Mouse (Mus musculus): ENCODE results near the gene Trim31. TPM values are rescaled to one million over a fixed set of nuclear protein-coding genes. Genes with fewer than 3 reads are reported as not detected.

Trim31 gene
- polyA plus RNA-seq (2015; fragmentation: Nextera tagmentation; extraction: Ambion mirVana) = not detected in 2 replicates

DNA sequence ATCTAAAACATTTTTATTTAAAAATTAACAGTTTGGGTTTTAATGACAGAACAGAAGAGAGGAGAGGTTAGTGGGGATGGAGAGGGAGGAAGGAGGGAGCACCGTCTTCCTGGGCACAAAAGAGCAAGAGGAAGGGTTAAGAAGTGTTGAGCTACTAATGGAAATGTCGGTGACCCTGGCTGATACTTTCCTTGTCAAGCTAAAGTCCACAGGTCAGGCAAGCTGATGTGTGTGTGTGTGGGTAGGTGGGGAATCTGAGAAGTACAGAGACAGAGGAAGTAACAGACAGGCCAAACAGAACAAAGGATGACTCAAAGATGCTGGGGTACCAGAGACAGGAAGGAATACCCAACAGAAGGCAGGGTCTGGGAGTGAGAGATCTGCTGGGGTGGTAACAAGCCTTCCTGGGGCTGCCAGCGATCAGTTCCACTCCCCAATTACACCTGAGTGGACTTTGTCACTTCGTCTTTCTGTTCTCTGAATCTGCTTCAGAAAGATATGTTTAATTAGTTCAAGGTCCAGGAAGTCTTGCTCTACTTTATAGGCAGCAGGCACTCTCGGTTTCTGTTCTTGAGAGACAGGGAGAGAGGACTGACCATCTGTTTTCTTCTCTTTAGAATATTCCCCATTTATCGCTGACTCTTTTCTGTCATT is at the start of gene Trim31:
Gene Trim31 (plus strand): TSS at position 567 of the 654 bp plus-strand sequence.
- 71% methylated on average over 6 of the region's 6 CpGs for WGBS
- H3K4me2 ChIP-seq = no peak within 1 kb of the TSS
- no peaks in the 10 kb centered on the region for H3K36me3 ChIP-seq
- no peak for ATAC-seq (ENCODE audit: low read depth)
- H3K27ac ChIP-seq (replicated peaks) = no peak within 1 kb of the TSS
- no peaks in the 10 kb centered on the region for H3K4me1 ChIP-seq (replicated peaks)
- H3K27me3 ChIP-seq = no peaks in the 10 kb centered on the region
- no peak within 1 kb of the TSS for H3K4me3 ChIP-seq
- no peaks in the 10 kb centered on the region for H3K9me3 ChIP-seq
- no peak within 1 kb of the TSS for H3K9ac ChIP-seq

DNA sequence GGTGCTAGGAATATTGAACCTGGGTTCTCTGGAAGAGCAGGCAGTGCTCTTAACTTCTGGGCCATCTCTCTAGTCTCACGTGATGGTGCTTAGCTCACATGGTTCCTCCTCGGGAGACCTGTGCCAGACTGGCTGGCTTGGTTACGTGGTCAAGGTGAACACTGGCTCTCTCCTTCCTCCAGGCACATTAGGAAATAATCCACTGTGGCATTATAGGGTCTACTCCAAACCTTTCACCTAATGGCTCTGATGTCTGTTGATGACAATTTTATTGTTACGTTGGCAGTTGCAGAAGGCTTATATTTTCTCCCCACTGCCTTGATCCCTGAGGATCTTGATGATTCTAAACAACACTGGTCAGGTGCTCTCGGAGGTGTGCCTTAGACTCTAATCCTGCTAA is 49.0 kb upstream of the Trim31 start:
- no peak overlapping the region for H3K9ac ChIP-seq
- H3K4me3 ChIP-seq = no peak overlapping the region
- no peak overlapping the region for H3K27ac ChIP-seq (replicated peaks)
- no peaks in the 10 kb centered on the region for H3K27me3 ChIP-seq
- H3K4me2 ChIP-seq = no peak overlapping the region
- H3K4me1 ChIP-seq (replicated peaks) = 0 out of 2 replicates have a peak, but pooled peaks cover 8% of the 10 kb centered on the region
- H3K36me3 ChIP-seq = peaks cover 44% of the 10 kb centered on the region
- WGBS = 85% methylated on average over 5 of the region's 5 CpGs
- H3K9me3 ChIP-seq = no peaks in the 10 kb centered on the region
- no peak for ATAC-seq (ENCODE audit: low read depth)

DNA sequence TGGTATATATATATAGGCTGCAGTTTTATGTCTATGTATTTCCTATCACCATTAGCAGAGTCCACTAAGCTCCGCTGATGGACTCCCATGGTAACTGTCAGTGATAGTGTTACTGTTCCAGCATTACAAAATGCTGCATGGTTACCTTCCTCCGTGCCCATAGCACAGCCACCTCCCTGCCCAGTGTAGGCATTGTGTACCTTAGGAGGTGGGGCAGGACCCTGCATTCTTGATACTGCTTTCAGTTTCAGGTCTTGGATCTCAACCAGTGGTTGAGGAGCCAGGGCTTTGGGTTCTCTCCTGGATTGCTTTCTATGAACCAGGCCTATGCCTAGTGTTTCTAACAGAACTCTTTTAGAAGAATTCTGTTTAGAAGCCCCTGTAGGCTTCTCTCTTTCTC is 47.9 kb upstream of the Trim31 start:
- Histone ChIP-seq H3K36me3 (peaks cover 55% of the 10 kb centered on the region), H3K4me3 (no peak overlapping the region)

DNA sequence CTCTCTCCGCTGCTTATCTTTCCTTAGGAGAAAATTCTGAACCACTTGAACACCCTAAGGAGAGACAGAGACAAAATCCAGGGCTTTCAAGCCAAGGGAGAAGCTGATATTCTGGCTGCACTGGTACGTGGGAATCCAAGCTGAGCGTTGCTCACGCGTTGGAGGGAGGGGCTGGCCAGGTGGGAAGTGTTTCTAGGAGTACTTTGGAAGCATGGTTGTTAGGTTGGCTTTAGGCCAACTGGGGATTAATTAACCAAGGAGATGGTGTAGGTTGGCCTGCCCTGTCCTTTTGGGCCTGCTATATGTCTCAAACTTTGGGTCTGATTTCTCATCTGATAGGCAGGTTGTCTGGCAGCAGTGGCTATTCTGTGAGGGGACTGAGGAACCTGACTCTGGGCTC is 46.7 kb upstream of the Trim31 start:
- Histone ChIP-seq H3K9me3 (no peaks in the 10 kb centered on the region), H3K27me3 (no peaks in the 10 kb centered on the region), H3K36me3 (peaks cover 63% of the 10 kb centered on the region), H3K27ac (replicated peaks) (no peak overlapping the region), H3K4me1 (replicated peaks) (0 out of 2 replicates have a peak, but pooled peaks cover 4% of the 10 kb centered on the region), H3K4me2 (no peak overlapping the region), H3K9ac (no peak overlapping the region), H3K4me3 (no peak overlapping the region)
- no peak for ATAC-seq (ENCODE audit: low read depth)
- 91% methylated on average over 5 of the region's 5 CpGs for WGBS

More for the DNA sequence above, 47.9 kb upstream of the Trim31 start:
- 99% methylated on average over 2 of the region's 2 CpGs for WGBS
- no peak overlapping the region for H3K9ac ChIP-seq
- no peak for ATAC-seq (ENCODE audit: low read depth)
- H3K4me2 ChIP-seq = no peak overlapping the region
- H3K27me3 ChIP-seq = no peaks in the 10 kb centered on the region
- 0 out of 2 replicates have a peak, but pooled peaks cover 4% of the 10 kb centered on the region for H3K4me1 ChIP-seq (replicated peaks)
- no peaks in the 10 kb centered on the region for H3K9me3 ChIP-seq
- H3K27ac ChIP-seq (replicated peaks) = no peak overlapping the region

DNA sequence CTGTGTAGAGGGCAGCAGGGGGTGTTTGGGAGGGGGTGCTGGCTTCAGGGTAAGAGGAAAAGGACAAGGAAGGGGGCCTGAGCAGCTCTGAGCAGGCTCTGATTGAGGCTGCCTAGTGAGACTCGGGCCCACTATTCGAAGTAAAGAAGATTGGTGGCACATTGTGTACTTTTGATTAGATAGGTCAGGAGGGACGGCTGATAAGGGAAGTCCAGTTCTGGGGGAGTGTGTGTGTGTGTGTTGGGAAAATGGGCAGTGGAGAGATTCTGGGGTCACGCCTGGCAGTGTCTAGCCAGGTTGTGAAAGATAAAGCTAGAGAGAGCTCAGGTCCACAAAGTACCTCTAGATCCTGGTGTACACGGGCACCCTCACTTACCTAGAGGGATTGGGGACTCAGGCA is 46.3 kb upstream of the Trim31 start:
- H3K36me3 ChIP-seq = peaks cover 64% of the 10 kb centered on the region
- 90% methylated on average over 5 of the region's 5 CpGs for WGBS
- H3K27ac ChIP-seq (replicated peaks) = no peak overlapping the region
- H3K27me3 ChIP-seq = no peaks in the 10 kb centered on the region
- 0 out of 2 replicates have a peak, but pooled peaks cover 4% of the 10 kb centered on the region for H3K4me1 ChIP-seq (replicated peaks)
- H3K4me3 ChIP-seq = no peak overlapping the region
- ATAC-seq (ENCODE audit: low read depth) = no peak
- no peak overlapping the region for H3K4me2 ChIP-seq
- H3K9ac ChIP-seq = no peak overlapping the region
- no peaks in the 10 kb centered on the region for H3K9me3 ChIP-seq

DNA sequence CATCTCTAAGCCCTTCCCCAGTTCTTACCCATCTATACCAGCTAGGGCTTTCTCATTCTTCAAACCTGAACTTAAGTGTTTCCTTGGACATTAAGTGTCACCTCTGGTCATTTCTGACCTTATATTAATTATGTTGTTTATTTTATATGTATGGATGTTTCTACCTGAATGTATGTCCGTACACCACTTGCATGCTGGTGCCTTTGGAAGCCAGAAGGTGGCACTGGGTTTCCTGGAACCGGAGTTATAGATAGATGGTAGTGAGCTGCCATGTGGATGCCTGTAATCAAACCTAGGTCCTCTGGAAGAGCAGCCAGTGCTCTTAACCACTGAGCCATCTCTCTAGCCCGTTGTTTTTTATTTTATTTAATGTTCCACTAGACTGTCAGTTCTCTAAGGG is 42.4 kb upstream of the Trim31 start:
- H3K27me3 ChIP-seq = no peaks in the 10 kb centered on the region
- H3K4me2 ChIP-seq = no peak overlapping the region
- peaks cover 98% of the 10 kb centered on the region for H3K36me3 ChIP-seq
- no peak overlapping the region for H3K4me3 ChIP-seq
- H3K9ac ChIP-seq = no peak overlapping the region
- 96% methylated on average over 3 of the region's 3 CpGs for WGBS
- H3K9me3 ChIP-seq = no peaks in the 10 kb centered on the region
- no peak overlapping the region for H3K27ac ChIP-seq (replicated peaks)
- H3K4me1 ChIP-seq (replicated peaks) = no peaks in the 10 kb centered on the region
- no peak for ATAC-seq (ENCODE audit: low read depth)

DNA sequence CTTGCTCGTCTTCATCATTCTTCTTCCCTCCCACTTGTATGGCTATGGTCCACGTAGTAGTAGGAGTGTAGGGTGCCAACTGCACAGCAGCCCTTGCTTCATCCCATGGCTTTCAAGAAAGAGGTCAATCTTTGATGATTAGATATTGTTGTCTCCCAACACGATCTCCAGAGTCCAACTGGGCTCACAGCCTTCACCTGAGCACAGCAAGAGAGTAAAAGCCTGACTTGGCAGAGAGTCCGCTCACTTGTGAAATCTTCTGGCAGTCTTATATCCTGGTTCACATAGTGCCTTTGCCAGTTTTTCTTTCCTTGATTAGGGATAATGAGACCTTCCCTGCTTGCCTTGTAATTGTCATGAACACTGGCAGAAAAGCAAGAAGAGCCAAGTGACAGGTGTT is 41.7 kb upstream of the Trim31 start:
- WGBS = 90% methylated on average over 4 of the region's 4 CpGs
- no peak for ATAC-seq (ENCODE audit: low read depth)
- H3K9me3 ChIP-seq = no peaks in the 10 kb centered on the region

DNA sequence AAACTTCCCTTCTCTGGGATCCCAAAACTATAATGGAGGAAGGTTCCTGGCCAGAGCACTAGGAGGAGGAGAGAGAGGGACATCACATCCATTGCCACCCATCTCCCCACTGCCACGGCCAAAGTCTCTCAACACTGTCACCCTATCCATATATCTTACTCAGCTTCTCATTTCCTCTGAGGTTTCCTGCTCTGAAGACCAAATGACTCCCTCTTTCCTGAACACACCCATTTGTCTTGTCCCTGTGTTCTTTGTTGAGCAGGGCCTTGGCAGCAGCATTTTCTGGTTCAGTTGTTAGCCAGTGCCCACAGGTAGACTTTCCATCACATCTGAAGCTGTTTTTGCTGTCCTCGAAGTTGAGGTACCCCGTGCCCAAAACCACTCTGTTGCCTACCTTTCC is 39.7 kb upstream of the Trim31 start:
- WGBS = 90% methylated on average over 3 of the region's 3 CpGs
- no peaks in the 10 kb centered on the region for H3K27me3 ChIP-seq
- no peak overlapping the region for H3K4me2 ChIP-seq
- no peak overlapping the region for H3K4me3 ChIP-seq
- no peak for ATAC-seq (ENCODE audit: low read depth)
- H3K4me1 ChIP-seq (replicated peaks) = no peaks in the 10 kb centered on the region
- no peaks in the 10 kb centered on the region for H3K9me3 ChIP-seq
- no peak overlapping the region for H3K27ac ChIP-seq (replicated peaks)
- H3K36me3 ChIP-seq = peaks cover 71% of the 10 kb centered on the region
- H3K9ac ChIP-seq = no peak overlapping the region

More for the DNA sequence above, 41.7 kb upstream of the Trim31 start:
- Histone ChIP-seq H3K4me2 (no peak overlapping the region), H3K9ac (no peak overlapping the region), H3K4me1 (replicated peaks) (no peaks in the 10 kb centered on the region), H3K36me3 (peaks cover 91% of the 10 kb centered on the region), H3K27ac (replicated peaks) (no peak overlapping the region), H3K27me3 (no peaks in the 10 kb centered on the region), H3K4me3 (no peak overlapping the region)

DNA sequence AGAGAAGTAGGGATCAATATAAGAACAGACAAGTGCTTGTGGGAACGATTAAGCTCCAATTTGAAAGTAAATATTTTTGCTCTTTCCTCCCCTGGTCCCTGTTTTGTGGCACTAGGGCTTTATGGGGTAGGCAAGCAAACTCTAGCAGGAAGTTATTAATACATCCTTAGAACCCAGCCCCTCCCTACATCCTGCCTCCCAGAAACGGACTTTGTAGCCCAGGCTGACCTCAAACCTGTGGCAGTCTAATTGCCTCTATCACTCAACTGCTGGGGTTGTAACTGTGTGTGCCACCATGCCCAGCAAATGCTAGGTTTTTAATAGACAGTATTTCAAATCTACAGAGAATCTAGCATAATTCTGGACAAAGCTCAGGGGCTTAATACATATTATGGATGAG is 36.2 kb upstream of the Trim31 start:
- H3K9me3 ChIP-seq = no peaks in the 10 kb centered on the region
- WGBS = 47% methylated on average over 2 of the region's 2 CpGs
- H3K4me3 ChIP-seq = no peak overlapping the region
- peaks cover 37% of the 10 kb centered on the region for H3K36me3 ChIP-seq
- H3K27me3 ChIP-seq = peaks cover 13% of the 10 kb centered on the region
- H3K4me1 ChIP-seq (replicated peaks) = 0 out of 2 replicates have a peak, but pooled peaks cover 3% of the 10 kb centered on the region
- H3K9ac ChIP-seq = no peak overlapping the region
- no peak for ATAC-seq (ENCODE audit: low read depth)
- H3K4me2 ChIP-seq = no peak overlapping the region
- no peak overlapping the region for H3K27ac ChIP-seq (replicated peaks)

DNA sequence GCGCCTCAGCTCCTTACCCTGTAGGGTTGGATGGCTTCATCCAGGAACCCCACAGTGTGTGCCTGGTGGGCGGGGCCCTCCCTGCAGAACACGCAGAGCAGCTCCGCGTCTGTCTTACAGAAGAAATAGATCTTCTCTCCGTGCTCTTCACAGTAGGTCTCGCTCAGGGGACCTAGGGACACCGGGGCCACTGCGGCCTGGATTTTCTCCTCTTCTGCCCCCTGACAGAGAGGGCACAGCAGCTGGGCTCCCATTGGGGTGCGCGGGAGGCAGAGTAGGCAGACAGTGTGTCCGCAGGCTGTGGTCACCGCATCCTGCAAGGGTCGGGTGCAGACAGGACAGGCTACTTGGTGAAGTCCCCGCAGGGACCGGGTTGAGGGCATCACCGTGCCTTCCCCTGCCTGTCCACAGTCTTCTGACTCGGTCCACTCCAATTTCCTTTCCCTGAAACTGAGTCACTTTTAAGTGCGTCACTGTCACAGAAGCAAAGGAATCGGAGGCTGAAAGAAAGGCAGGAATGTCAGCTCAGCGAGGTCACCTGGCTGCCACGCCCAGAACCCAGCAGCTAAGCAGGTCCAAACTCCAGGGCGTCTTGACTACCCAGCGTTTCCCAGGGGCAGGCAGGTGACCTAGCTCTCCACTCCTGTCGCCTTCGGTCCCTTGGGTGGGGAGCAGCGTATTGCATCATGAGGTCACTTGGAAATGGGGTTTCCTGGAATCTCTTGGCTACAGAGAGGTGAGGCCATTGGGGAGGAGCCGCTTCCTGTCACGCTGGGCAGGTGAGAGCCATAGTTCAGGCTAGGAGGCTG is 31.0 kb upstream of the Trim31 start, which contains the start of gene Trim15:
Gene Trim15 (minus strand): TSS at position 492 of the 809 bp plus-strand sequence.
- H3K9me3 ChIP-seq = no peaks in the 10 kb centered on the region
- no peaks in the 10 kb centered on the region for H3K36me3 ChIP-seq
- H3K4me1 ChIP-seq (replicated peaks) = 0 out of 2 replicates have a peak, but pooled peaks cover 7% of the 10 kb centered on the region
- peaks cover 24% of the 10 kb centered on the region for H3K27me3 ChIP-seq
- peak within 1 kb of the TSS; percentile 6; the same call in 1 of the 2 replicates for H3K9ac ChIP-seq
- 16% methylated on average over 29 of the region's 29 CpGs for WGBS
- ATAC-seq (ENCODE audit: low read depth) = peak; percentile 37; the same call in 1 of the 2 replicates
- H3K27ac ChIP-seq (replicated peaks) = no peak within 1 kb of the TSS
- peak within 1 kb of the TSS; percentile 49 for H3K4me2 ChIP-seq
- peak within 1 kb of the TSS; percentile 23 for H3K4me3 ChIP-seq

DNA sequence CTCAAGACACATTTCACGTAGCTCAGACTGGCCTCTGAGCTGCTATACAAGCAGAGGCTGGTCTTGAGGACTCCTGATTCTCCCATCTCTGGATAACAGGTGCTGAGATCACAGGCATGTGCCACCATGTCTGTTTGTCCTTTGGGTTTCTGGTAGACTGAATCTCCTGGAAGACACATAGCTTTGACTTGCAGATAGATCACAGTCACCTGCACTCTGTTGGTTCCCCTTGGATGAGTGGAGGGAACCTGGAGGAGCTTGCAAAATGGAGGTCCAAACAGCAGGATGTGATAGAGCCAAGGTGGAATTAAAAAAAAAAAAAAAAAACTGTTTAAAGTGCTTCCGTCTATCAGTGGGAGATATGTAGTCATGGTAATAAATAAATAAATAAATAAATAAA is 29.1 kb upstream of the Trim31 start:
- no peaks in the 10 kb centered on the region for H3K9me3 ChIP-seq
- WGBS = 83% methylated on average over 2 of the region's 2 CpGs
- no peak overlapping the region for H3K4me2 ChIP-seq
- H3K9ac ChIP-seq = no peak overlapping the region
- H3K27ac ChIP-seq (replicated peaks) = no peak overlapping the region
- H3K4me1 ChIP-seq (replicated peaks) = 0 out of 2 replicates have a peak, but pooled peaks cover 7% of the 10 kb centered on the region
- peaks cover 24% of the 10 kb centered on the region for H3K27me3 ChIP-seq
- no peak for ATAC-seq (ENCODE audit: low read depth)
- H3K36me3 ChIP-seq = no peaks in the 10 kb centered on the region
- no peak overlapping the region for H3K4me3 ChIP-seq

DNA sequence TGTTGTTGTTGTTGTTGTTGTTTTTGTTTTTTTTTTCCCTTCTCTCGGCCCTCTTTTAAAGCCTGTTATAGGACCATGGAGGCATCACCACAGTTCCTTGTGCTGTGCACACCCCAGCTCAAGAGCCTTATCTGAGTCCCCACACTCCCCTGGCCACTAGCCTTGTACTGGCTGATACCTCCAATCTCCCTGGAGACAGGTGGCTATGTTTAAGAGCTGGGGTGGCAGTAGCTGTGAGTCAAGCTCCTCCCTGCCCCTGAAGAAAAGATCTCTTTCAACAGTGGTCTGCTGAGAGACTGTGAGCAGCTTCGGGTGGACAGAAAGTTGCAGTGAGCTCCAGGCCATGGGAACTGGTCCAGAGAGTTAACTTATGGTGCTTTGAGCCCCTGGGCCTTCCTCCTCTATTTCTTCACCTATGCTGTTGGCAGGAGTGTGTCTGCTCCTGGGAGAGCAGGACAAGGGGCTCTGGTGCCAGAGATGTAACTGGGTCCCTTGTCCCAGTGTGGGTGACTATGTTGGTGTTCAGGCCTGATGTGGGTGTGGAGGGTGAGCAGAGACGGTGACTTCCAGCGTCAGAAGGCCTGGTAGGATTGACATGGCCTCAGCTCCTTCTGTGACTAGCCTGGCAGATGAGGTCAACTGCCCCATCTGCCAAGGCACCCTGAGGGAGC is 28.5 kb upstream of the Trim31 start, which contains the start of gene Trim10:
Gene Trim10 (plus strand): TSS at position 291 of the 671 bp plus-strand sequence.
- H3K9ac ChIP-seq = no peak within 1 kb of the TSS
- no peak within 1 kb of the TSS for H3K4me3 ChIP-seq
- no peaks in the 10 kb centered on the region for H3K36me3 ChIP-seq
- peaks cover 24% of the 10 kb centered on the region for H3K27me3 ChIP-seq
- 83% methylated on average over 4 of the region's 4 CpGs for WGBS
- H3K4me1 ChIP-seq (replicated peaks) = 0 out of 2 replicates have a peak, but pooled peaks cover 7% of the 10 kb centered on the region
- no peak within 1 kb of the TSS for H3K4me2 ChIP-seq
- no peaks in the 10 kb centered on the region for H3K9me3 ChIP-seq
- no peak within 1 kb of the TSS for H3K27ac ChIP-seq (replicated peaks)
- ATAC-seq (ENCODE audit: low read depth) = no peak

All from neural tube, embryonic 13.5 days (tissue).